Mouse (Mus musculus) gastrocnemius, adult 2 months (tissue): ENCODE results near the gene Sfrp2. TPM values are rescaled to one million over a fixed set of nuclear protein-coding genes. Genes with fewer than 3 reads are reported as not detected.

Source experiments
- DNase-seq: peaks from one replicate; pipeline ENCODE4 v3.0.0; 2022
- H3K27ac ChIP-seq: fragments of 200-600 bp; 2 replicates; pipeline ENCODE4 v1.8.1; 2022; ENCODE audit warnings: mild to moderate bottlenecking
- H3K4me3 ChIP-seq: fragments of 200-600 bp; 2 replicates; pipeline ENCODE4 v1.8.1; 2022; ENCODE audit warnings: mild to moderate bottlenecking, moderate library complexity
- CTCF ChIP-seq: fragments of 200-600 bp; IDR thresholded peaks from 2 replicates; pipeline ENCODE4 v1.8.1; 2022; ENCODE audit warnings: antibody characterized with exemption, mild to moderate bottlenecking, moderate library complexity
- intact Hi-C: fragments of 180-260 bp; cut with DNase I; formaldehyde crosslinking; loops from one replicate; pipeline ENCODE4 v1.15.1; 2025
- long read RNA-seq, 2 experiments: library from polyadenylated mRNA; stranded (forward); transcript quantifications; one replicate each; pipeline ENCODE4 v2.0.0; 2021
- total RNA-seq, 2 experiments: library from RNA; stranded (reverse); gene quantifications; 2 replicates each; pipeline ENCODE4 v1.2.3; 2021

Gene Sfrp2
- 1 to 10 TPM; 1.2 to 7.1 TPM for total RNA-seq
- long read RNA-seq, experiment 1, transcript Sfrp2-201 (3 exons, 2,003 nt) = major isoform, 9 of 9 reads
- long read RNA-seq, experiment 1, partial matches to known transcripts = 0 of 9 reads
- long read RNA-seq, experiment 1, other reads (novel, unspliced or antisense) = 0 of 9 reads
- long read RNA-seq, experiment 2 = 0 reads

DNA sequence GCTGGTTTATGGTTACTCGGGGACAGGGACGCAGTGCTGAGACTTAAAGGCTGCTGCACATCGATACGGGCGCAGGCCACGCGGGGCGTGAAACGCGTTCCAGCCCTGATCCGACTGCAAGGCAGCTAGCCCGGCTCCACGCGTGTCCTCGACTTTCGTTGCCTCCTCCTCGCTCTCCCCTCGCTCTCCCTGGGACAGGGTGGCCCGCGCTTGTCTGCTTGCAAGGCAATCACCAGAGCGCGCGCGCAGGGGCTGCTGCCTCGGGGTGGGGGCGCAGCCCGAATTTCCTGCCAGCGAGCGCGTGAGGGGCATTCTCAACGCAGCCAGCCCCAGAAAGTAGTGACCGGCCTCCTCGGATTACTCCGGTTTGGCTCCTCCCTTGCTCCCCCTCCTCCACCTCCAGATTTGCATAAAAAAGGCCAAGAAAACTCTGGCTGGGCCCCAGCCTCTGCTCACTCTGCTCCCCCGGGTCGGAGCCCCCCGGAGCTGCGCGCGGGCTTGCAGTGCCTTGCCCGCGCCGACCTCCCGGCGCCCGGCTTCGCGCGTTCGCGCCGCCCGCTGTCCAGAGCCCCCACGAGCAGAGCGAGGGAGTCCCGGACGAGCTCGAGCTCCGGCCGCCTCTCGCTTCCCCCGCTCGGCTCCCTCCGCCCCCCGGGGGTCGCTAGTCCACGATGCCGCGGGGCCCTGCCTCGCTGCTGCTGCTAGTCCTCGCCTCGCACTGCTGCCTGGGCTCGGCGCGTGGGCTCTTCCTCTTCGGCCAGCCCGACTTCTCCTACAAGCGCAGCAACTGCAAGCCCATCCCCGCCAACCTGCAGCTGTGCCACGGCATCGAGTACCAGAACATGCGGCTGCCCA is at the start of gene Sfrp2:
TSS of gene Sfrp2 (plus strand) at position 451 of the 855 bp plus-strand sequence.
- intact Hi-C loops = loop anchor here (5.0 kb wide), 1 partner anchor 464 kb away; no protein-coding TSS in a partner anchor
- peak; percentile 45 for DNase-seq
- H3K4me3 ChIP-seq = peak within 1 kb of the TSS; percentile 71
- no peak for TF ChIP-seq CTCF
- peak within 1 kb of the TSS; percentile 40 for H3K27ac ChIP-seq

DNA sequence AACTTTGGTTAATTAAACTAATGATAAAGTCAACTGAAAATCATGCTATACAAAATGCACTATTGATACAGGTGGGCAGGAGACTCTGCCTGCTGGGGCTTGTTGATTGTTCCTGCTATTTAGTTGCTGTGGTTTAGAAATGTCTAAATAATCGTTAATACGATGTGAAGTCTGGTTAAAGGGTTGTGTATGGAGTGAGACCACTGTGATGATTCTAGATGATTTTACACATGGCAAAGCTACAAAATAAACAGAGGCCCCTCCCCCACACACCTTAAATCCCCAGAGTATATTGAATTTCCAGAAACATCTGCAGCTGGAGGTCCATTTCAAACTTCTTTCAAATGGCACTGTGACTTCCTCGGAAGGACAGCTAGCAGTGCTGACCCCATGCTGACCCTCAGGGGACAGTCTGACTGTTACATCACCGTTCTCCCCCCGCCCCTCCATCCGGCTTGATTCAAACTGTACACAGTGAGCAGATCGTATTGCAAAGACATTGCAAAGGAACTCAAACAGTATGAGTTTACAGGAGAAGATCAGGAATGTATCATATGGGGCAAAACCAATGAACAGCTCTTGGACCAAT is 48.4 kb upstream of the Sfrp2 start:
- no peak for DNase-seq
- Histone ChIP-seq H3K4me3 (no peak overlapping the region), H3K27ac (no peak overlapping the region)
- TF ChIP-seq CTCF = no peak
- intact Hi-C loops = no loop called here

DNA sequence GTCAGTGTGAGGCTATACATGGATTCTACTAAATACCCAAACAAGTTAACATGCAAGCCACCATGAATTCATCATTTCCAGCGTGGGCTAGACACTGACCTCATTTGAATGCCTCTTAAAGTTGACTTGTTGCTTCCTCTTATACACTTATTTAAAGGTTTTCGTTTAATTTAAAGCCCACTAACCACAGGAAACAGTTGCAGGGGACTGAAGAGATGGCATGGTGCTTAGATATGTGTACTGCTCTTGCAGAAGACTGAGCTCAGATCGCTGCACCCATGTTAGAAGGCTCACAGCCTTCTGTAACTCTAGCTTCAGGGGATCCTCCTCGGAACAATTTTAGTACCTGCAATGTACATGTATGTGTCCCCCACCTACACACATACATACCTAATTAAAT is 47.5 kb upstream of the Sfrp2 start:
- TF ChIP-seq CTCF = no peak
- Histone ChIP-seq H3K4me3 (no peak overlapping the region), H3K27ac (no peak overlapping the region)
- no peak for DNase-seq
- intact Hi-C loops = no loop called here

DNA sequence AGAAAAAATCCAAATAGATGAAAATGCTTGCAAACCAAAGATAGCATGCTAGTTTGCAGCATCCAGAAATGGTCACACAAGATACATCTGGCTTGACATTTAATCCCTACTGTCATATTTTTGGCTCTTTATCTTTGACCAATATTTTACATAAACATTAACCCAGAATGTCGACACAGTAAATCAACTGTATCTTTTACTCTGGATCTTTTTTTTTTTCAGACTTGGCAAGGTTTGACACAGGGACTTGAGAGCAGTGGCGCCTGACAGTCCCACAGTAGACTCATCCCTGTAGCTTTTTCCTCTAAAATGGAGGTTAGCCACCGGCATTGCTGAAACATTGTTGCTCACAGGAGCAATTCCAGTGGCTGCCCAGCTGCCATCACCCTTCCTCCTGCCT is 37.9 kb upstream of the Sfrp2 start:
- no peak for TF ChIP-seq CTCF
- intact Hi-C loops = no loop called here
- no peak overlapping the region for H3K27ac ChIP-seq
- no peak overlapping the region for H3K4me3 ChIP-seq
- DNase-seq = no peak

DNA sequence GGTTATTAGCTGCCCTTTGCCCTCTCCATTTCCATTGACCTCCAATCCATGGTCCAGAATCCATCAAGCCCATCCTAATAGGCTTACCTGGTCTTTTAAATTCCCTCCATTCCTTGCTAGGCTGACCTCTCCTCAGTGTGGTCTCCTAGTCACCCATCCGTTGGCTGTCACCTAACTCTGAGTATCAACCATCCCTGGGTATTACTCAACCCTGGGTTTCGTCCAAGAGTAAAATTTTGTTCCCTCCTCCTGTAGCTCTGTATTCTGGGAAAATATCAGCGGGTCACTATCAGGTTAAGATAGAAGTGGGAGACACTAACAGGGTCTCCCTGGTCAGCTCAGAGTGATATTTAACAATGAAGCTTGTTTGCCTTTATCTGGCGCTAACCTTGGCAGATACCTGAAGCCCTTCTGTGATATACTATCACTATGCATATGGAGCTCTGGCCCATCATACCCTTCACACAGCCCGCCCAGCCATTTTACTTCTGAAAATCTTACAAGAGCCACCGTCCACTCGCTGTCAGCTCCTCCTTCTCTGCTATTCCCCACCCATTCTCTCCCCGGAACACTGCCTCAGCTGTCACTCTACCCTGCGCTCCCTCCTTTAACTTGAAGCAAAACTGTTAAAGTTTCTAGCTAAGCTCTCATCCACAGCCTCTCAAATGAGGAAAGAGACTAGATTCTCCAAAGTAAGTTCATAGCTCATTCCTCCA is 37.3 kb upstream of the Sfrp2 start:
- no peak for DNase-seq
- intact Hi-C loops = no loop called here
- no peak overlapping the region for H3K4me3 ChIP-seq
- no peak for TF ChIP-seq CTCF
- H3K27ac ChIP-seq = no peak overlapping the region

DNA sequence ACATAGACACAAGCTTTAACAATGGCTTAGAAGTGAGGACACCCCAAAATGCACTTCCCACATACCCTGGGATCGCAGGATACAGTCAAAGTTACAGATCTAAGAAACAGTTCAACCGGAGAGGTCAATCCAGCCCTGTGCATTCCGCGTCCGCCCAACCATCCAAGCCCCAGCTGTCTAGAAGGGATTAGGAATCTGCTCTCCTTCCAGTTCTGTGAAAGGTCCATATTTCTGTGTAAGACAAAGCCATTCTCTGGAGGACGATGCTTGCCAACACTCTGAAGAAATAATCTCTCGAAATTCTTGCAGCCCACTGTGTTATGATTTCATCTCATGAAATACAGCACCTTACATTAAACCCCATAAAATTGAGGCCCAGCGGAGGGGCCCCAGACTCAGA is 32.1 kb upstream of the Sfrp2 start:
- intact Hi-C loops = no loop called here
- H3K4me3 ChIP-seq = no peak overlapping the region
- no peak for TF ChIP-seq CTCF
- no peak for DNase-seq
- H3K27ac ChIP-seq = no peak overlapping the region

DNA sequence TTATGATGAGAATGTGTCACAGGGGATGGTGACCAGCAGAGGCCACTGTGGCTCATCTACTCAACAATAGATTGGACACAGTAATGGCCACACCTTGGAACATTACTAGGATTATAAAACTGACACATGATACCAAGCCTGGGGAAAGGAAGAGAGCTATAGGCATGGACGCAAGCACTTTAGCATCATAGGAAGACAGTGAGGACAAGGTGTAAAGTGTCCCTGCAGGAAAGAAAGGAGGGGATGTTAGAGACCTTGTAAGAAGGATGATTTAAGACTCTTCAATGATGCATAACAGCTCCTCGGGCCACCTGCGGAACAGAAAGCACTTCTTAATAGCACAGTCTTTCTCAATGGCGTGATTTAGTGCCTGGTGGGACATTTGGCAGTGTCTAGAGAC is 29.1 kb upstream of the Sfrp2 start:
- no peak overlapping the region for H3K4me3 ChIP-seq
- intact Hi-C loops = no loop called here
- no peak for DNase-seq
- TF ChIP-seq CTCF = no peak
- H3K27ac ChIP-seq = no peak overlapping the region

DNA sequence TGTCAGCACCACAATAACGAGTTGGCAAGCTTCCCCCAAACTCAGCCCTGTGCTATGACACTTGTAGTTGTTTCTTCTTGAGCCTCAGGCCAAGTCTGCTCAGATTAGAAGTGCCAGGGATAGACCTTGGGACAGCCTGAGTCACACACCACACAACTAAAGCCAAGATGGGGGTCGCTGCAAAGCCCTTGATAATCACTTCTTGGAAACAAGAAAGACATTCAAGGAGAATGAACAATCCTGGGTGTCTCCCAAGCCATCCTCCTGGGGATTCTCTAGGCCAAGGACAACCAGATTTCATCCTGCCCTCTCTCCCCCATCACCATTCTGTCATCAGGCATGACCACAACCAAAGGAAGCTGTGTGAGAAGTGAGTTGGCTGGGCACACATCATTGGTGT is 25.9 kb upstream of the Sfrp2 start:
- TF ChIP-seq CTCF = no peak
- DNase-seq = peak; percentile 32
- Histone ChIP-seq H3K27ac (no peak overlapping the region), H3K4me3 (no peak overlapping the region)
- intact Hi-C loops = no loop called here

DNA sequence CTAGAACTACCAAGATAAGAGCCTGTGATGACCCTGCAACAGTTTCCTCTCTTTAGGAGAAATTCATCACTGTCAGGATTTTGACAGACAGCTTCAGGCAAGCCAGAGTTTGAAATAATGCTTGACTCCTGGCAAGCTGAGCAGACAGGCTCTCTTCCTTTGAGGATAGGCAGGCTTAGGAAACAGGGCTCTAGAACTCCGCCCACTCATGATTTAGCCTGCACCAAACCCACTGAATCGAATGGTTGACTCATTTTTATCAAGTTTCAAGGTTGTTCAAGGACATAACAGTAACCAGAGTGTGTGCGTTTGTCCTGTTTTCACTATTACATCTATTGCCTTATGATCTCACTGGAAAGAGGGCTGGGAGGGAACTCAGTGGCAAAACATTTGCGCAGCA is 18.8 kb upstream of the Sfrp2 start:
- Histone ChIP-seq H3K27ac (no peak overlapping the region), H3K4me3 (no peak overlapping the region)
- DNase-seq = no peak
- TF ChIP-seq CTCF = no peak
- intact Hi-C loops = no loop called here

DNA sequence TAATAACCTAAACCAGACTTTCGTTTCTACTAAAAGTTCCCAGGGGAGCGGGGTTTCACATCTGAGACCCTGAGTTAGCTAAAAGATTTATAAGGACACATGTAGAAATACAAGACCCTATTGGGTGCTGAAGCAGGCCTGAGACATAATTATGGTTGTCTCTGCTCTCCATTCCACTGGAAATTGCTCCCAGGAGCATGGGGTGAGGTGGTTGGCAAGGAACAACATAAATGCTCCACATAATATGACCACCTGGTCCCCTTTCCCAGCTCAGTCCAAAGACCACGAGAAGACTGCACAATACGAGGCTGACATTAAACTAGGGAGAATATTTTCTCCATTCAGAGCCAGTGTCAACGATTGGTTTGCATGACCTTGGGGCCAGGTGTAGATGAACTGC is 18.2 kb upstream of the Sfrp2 start:
- H3K27ac ChIP-seq = no peak overlapping the region
- DNase-seq = no peak
- intact Hi-C loops = no loop called here
- H3K4me3 ChIP-seq = no peak overlapping the region
- no peak for TF ChIP-seq CTCF

DNA sequence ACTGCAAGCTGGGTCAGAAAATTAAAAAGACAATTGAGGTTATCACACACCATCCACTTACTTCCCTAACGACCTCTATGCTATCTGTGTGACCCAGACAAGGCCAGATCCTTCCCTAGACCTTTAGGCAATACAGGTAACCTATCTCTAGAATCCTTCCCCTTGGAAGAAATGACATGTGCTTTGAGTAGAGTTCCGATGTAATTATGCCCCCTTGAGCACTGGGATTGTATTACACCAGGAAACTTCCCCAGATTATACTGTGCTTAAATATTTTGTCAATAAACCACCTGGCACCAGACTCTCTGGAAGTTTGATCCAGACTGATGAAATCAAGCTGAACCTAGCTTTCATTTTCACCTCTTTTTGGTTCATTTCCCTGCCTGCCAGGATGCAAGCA is 14.5 kb upstream of the Sfrp2 start:
- DNase-seq = no peak
- intact Hi-C loops = no loop called here
- H3K27ac ChIP-seq = no peak overlapping the region
- TF ChIP-seq CTCF = peak; percentile 35
- H3K4me3 ChIP-seq = no peak overlapping the region

DNA sequence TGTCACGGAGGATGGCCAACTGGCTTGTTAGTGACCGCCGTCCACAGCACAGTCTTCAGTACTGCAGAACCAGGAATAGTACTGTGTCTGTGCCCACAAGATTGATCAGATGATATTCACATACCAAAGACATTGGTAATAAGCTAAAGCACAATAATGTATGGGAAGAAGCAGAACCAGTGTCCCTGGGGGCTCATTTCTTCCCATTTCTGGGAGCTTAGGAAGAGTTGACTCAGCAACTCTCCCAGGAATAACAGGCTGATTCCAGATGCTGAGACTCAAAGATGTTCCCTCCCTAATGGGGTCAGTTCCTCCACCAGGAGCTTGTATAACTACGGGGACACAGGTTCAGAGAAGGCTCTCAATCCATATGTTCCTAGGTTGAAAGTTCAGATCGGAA is 13.9 kb upstream of the Sfrp2 start:
- intact Hi-C loops = no loop called here
- no peak for DNase-seq
- Histone ChIP-seq H3K27ac (no peak overlapping the region), H3K4me3 (no peak overlapping the region)
- TF ChIP-seq CTCF = no peak

DNA sequence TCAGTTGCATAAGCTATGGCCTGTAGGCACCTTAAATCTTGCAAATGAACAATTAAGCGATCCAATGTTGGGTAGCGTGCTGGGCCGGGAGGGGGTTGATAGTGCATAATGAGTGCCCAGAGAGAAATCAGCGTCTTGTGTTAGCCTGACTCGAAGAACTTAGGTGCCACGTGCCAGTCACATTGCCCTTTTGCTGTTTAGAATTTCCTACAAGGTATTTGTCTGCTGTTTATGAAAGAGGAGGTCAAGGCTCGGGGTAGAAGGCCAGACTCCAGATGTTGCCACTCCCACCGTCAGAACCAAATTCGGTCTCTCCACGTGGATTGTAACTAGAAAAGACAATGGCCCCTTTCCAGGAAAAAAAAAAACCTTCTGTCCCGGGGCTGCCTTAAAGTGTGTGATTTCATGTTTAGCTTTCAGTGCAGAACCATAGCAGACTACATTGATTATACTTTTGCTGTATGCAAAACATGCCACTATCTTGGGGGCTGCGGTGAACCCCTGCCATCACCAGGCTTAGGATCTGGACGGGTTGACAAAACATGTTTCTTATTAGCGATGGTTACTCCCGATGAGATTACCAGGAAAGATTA is 11.0 kb upstream of the Sfrp2 start:
- DNase-seq = no peak
- no peak overlapping the region for H3K4me3 ChIP-seq
- H3K27ac ChIP-seq = no peak overlapping the region
- TF ChIP-seq CTCF = no peak
- intact Hi-C loops = no loop called here
